Mouse (Mus musculus): ENCODE results near the gene Sorcs3.

- TF ChIP-seq CTCF (IDR thresholded peaks at IDR 0.05; ENCODE audit: borderline replicate concordance, insufficient read depth, low read depth, low read length) (no peak), POLR2A (IDR thresholded peaks at IDR 0.05; ENCODE audit: borderline replicate concordance, insufficient read depth, low read length) (no peak)
These were observed 576.3 kb downstream of the Sorcs3 start for GRCm38 (mm10) chr19:48782024-48782721.
